Mouse (Mus musculus) intestine, postnatal 0 days (tissue): ENCODE data around the gene Cys1. TPM values are rescaled to one million over a fixed set of nuclear protein-coding genes. Genes with fewer than 3 reads are reported as not detected.

Experiments used
- ATAC-seq: fragments of 200-750 bp; cut with Nextera tagmentation; 2 replicates; pipeline ENCODE4 v1.8.0; 2017; ENCODE audit warnings: mild to moderate bottlenecking, moderate TSS enrichment, moderate library complexity
- H3K27ac ChIP-seq: fragments of 300-500 bp; sonication (generic); 2 replicates; pipeline ENCODE4 v1.5.1; 2014; ENCODE audit warnings: mild to moderate bottlenecking, low read depth, low read length, moderate library complexity
- H3K27me3 ChIP-seq: fragments of 300-500 bp; sonication (generic); replicated peaks from 2 replicates; pipeline ENCODE4 v1.6.1; 2014; ENCODE audit warnings: low read length, mixed read lengths; ENCODE audit not compliant: control insufficient read depth, insufficient read depth
- H3K36me3 ChIP-seq: fragments of 300-500 bp; sonication (generic); 2 replicates; pipeline ENCODE4 v1.6.1; 2014; ENCODE audit warnings: mild to moderate bottlenecking, moderate library complexity; ENCODE audit not compliant: control insufficient read depth, insufficient read depth
- H3K4me1 ChIP-seq: fragments of 300-500 bp; sonication (generic); replicated peaks from 2 replicates; pipeline ENCODE4 v1.6.1; 2014; ENCODE audit warnings: antibody characterized with exemption, low read length, mixed read lengths; ENCODE audit not compliant: control insufficient read depth, insufficient read depth
- H3K4me2 ChIP-seq: fragments of 300-500 bp; sonication (generic); replicated peaks from 2 replicates; pipeline ENCODE4 v1.6.1; 2014; ENCODE audit warnings: low read depth, mild to moderate bottlenecking, moderate library complexity
- H3K4me3 ChIP-seq: fragments of 300-500 bp; sonication (generic); 2 replicates; pipeline ENCODE4 v1.5.1; 2014; ENCODE audit warnings: low read depth, low read length
- H3K9ac ChIP-seq: fragments of 300-500 bp; sonication (generic); 2 replicates; pipeline ENCODE4 v1.6.1; 2014; ENCODE audit warnings: mild to moderate bottlenecking, low read depth, low read length
- H3K9me3 ChIP-seq: fragments of 300-500 bp; sonication (generic); 2 replicates; pipeline ENCODE4 v1.6.1; 2016; ENCODE audit warnings: mixed run types; ENCODE audit not compliant: control insufficient read depth
- CTCF ChIP-seq: sonication (generic); IDR thresholded peaks from 2 replicates; pipeline ENCODE4 v1.5.1; 2016; ENCODE audit warnings: low read depth, mild to moderate bottlenecking, control low read depth, antibody characterized with exemption, moderate library complexity
- WGBS: fragments of 180-500 bp; shearing (Covaris S2); extraction: QIAGEN DNeasy Blood & Tissue Kit; methylation state at CpG from one replicate; pipeline ENCODE4 v1.1.7; 2014; 5-methylcytosine and 5-hydroxymethylcytosine counted together
- polyA plus RNA-seq: library from polyadenylated mRNA; unstranded; fragments of >200 nt; fragmentation: Nextera tagmentation; extraction: Ambion mirVana; gene quantifications from 2 replicates; pipeline ENCODE4 v1.2.1, GENCODE M21; 2015

Gene Cys1
- polyA plus RNA-seq: 1.3 and 1.7 TPM in 2 replicates

DNA sequence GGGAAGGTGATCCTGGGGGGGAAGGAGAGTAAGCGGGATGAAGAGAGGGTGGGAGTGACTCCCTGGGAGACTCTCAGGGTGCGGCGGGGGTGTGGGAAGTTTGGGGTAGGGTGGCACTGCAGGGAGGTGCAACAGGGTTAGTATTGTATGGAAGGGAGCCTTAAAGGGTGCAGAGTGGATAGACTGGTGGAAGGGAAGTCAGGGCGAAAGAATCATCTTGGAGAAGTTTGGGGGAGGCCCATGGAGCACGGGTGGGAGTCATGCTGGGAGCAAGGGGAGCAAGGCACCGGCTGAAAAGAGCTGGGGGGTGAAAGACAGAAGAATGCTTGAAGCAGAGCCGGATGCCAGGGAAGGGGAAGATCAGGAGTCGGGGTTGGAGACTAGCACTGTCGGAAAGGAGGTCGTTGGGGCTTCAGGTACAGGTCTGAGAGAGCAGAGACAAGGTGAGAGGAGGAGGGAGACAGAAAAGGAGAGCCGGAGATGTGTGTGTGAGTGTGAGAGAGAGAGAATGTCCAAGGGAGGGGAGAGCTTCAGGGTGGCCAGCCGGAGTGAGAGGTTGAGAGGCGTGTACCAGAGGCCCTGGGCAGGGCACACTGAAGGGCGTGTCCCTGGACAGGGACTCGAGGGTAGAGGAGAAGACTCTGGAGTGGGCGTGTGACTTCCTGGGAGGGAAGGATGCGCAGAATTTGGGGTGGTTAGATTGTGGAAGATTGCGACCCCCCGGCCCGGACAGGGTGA is at the start of gene Cys1:
Cys1 (minus strand) TSS at position 528 of the 738 bp plus-strand sequence.
- H3K9me3 ChIP-seq: no peaks in the 10 kb centered on the region
- TF ChIP-seq CTCF: no peak
- peak; percentile 52; the same call in 1 of the 2 replicates for ATAC-seq
- H3K27ac ChIP-seq: peak within 1 kb of the TSS; percentile 11; the same call in 1 of the 2 replicates
- H3K36me3 ChIP-seq: no peaks in the 10 kb centered on the region
- no peaks in the 10 kb centered on the region; the same call in 1 of the 2 replicates for H3K27me3 ChIP-seq
- H3K4me1 ChIP-seq: no peaks in the 10 kb centered on the region
- 4% methylated on average over 20 of the region's 20 CpGs for WGBS
- H3K4me3 ChIP-seq: peak within 1 kb of the TSS; percentile 50
- H3K4me2 ChIP-seq: peak within 1 kb of the TSS; percentile 95
- H3K9ac ChIP-seq: peak within 1 kb of the TSS; percentile 54

DNA sequence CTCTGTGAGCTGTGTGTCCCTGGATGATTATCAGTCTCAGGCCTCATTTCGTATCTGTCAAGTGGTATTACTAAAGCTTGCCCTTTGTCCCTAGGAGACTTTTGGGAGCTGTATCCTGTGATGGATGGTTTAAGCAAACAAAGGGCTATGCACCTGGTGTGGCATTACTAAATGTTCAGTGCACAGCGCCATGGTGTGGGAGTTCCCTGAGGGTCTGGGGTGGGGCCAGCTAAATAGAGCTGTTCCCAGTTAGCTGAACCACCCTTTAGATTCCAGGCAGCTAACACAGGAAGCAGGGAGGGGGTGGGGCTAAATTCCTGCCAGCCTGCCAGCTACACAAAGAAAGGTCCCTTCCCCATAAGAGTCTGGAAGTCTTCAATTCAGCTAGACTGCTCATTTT is 42.8 kb upstream of the Cys1 start:
- H3K9me3 ChIP-seq: no peaks in the 10 kb centered on the region
- H3K27me3 ChIP-seq: no peaks in the 10 kb centered on the region
- no peak for TF ChIP-seq CTCF
- H3K4me3 ChIP-seq: no peak overlapping the region
- peak; percentile 68 for ATAC-seq
- no peaks in the 10 kb centered on the region for H3K36me3 ChIP-seq
- no peak overlapping the region for H3K4me2 ChIP-seq
- WGBS: 12% methylated on average over 2 of the region's 2 CpGs
- H3K4me1 ChIP-seq: no peaks in the 10 kb centered on the region
- H3K27ac ChIP-seq: no peak overlapping the region
- no peak overlapping the region for H3K9ac ChIP-seq

DNA sequence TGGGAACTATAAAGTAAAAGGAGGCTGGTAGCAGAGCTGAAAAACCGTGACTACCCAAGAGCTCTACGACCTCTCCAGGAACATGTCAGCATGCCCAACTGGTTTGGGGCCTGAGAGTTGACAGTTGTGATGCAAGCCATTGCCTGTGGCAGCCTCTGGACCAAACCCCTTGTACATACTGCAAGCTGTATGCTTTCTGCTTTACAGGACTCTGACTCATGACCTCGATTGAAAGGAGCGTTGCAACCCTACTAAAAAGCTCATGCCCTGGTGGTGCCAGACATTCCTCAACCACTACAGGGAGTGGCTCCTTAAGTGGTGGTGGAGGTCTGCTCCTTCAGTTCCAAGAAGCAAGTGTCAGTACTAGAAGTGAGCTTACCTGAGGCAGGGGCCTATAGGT is 42.2 kb upstream of the Cys1 start:
- H3K9me3 ChIP-seq: no peaks in the 10 kb centered on the region
- H3K36me3 ChIP-seq: no peaks in the 10 kb centered on the region
- H3K4me2 ChIP-seq: no peak overlapping the region
- no peak for ATAC-seq
- TF ChIP-seq CTCF: no peak
- H3K4me3 ChIP-seq: no peak overlapping the region
- WGBS: 29% methylated on average over 4 of the region's 4 CpGs
- no peaks in the 10 kb centered on the region for H3K27me3 ChIP-seq
- no peaks in the 10 kb centered on the region for H3K4me1 ChIP-seq
- no peak overlapping the region for H3K27ac ChIP-seq
- no peak overlapping the region for H3K9ac ChIP-seq

DNA sequence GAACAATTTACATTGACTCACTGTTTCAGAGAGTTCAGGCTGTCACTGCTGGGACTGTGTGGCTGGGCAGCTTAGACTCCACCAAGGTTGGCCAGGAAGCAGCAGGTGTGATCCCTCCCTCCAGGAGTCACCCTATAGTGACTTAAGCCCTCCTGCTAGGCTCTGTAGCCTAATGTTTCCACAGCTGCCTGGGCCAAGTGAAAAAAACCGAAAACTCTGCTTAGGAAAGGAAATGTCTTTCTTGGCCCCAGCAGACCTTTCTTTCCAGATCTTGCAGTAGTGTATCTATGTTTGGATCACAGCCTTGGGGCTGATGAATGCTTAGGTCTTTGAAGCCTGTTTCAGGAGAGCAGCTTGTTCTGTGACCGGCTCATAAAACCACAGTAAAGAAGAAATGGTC is 41.8 kb upstream of the Cys1 start:
- H3K9ac ChIP-seq: no peak overlapping the region
- ATAC-seq: no peak
- H3K4me1 ChIP-seq: no peaks in the 10 kb centered on the region
- H3K4me2 ChIP-seq: no peak overlapping the region
- H3K27me3 ChIP-seq: no peaks in the 10 kb centered on the region
- TF ChIP-seq CTCF: no peak
- H3K9me3 ChIP-seq: no peaks in the 10 kb centered on the region
- no peak overlapping the region for H3K4me3 ChIP-seq
- H3K36me3 ChIP-seq: no peaks in the 10 kb centered on the region
- 37% methylated on average over 2 of the region's 2 CpGs for WGBS
- H3K27ac ChIP-seq: no peak overlapping the region

DNA sequence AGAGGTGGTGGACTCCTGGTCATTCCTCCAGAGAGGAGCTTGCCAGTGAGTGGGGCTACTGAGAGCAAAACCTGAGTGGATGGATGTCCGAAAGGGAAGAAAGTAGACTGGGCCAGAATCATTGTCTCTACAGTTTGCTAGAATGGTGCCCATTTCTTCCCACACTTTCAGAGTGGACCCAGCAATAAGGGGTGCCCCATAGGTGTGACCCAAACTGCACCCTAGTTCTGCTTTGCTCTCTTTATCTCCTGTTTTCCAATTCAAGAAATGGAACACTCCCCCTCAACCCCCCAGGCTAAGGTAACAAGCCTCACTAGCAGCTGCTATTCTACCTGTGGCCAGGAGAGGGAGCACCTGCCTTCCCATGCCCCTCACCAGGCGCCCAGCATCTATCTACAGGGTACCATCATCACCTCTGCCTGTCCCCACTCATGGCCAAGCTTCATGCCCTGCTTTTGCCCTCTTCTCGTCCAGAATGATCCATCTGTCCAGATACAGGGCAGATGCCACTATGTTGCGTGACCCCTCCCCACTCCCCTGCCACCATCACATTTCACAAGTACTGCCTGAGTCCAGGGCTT is 35.2 kb upstream of the Cys1 start:
- 0 out of 2 replicates have a peak, but pooled peaks cover 3% of the 10 kb centered on the region for H3K36me3 ChIP-seq
- no peak overlapping the region for H3K9ac ChIP-seq
- H3K27ac ChIP-seq: no peak overlapping the region
- ATAC-seq: peak; percentile 45; the same call in 1 of the 2 replicates
- WGBS: 57% methylated on average over 4 of the region's 4 CpGs
- no peak overlapping the region for H3K4me3 ChIP-seq
- H3K27me3 ChIP-seq: no peaks in the 10 kb centered on the region
- H3K4me2 ChIP-seq: no peak overlapping the region
- no peaks in the 10 kb centered on the region for H3K9me3 ChIP-seq
- no peaks in the 10 kb centered on the region for H3K4me1 ChIP-seq
- peak; percentile 91 for TF ChIP-seq CTCF

DNA sequence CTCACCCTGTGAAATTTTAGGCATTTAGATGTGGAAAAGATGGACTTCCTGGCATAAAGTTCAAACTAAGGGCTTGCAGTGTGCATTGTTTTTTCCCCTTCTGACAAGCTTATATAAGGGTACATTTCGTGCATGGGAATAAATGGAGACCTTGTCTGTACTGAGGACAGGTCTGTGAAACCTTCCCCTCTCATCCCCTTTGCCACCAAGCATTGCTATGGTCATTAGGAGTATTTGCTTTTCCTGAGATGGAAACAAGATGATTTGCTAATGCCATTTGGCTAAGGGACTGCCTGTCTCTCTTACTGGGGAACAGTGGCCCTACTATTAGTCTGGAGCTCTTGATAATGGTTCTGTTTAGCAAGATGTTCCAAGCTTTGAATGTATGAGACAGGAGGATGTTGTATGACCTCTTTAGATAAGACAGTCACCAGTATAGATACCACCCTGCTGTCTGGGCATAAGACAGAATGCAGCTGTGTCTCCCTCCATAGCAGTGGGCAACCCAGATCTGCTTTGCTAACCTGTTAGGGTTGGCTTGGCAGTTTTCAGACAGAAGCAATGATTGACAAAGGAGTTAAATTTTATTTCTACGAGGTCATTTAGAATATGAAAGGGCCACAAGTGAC is 33.8 kb upstream of the Cys1 start:
- 0 out of 2 replicates have a peak, but pooled peaks cover 3% of the 10 kb centered on the region for H3K36me3 ChIP-seq
- H3K4me3 ChIP-seq: no peak overlapping the region
- H3K9me3 ChIP-seq: no peaks in the 10 kb centered on the region
- TF ChIP-seq CTCF: no peak
- H3K27ac ChIP-seq: no peak overlapping the region
- no peaks in the 10 kb centered on the region for H3K4me1 ChIP-seq
- H3K4me2 ChIP-seq: no peak overlapping the region
- H3K9ac ChIP-seq: no peak overlapping the region
- no peaks in the 10 kb centered on the region for H3K27me3 ChIP-seq
- WGBS: 56% methylated on average over 2 of the region's 2 CpGs
- no peak for ATAC-seq
